Mouse (Mus musculus): ENCODE results near the gene Lhfpl2.

- TF ChIP-seq POLR2A (IDR thresholded peaks at IDR 0.05; ENCODE audit: control insufficient read depth, low read depth, low read length) (no peak), CTCF (IDR thresholded peaks at IDR 0.05; ENCODE audit: control insufficient read depth, insufficient read depth, insufficient replicate concordance, low read depth, low read length) (no peak)
Measured at GRCm38 (mm10) chr13:94059373-94059772, 1.8 kb downstream of the Lhfpl2 start.

Measured in testis, adult 2 months (tissue).